Comparison of ENCODE assay signal across 9 mouse cellular contexts in genomic region chr7:105399058-105399934, GRCm38 (mm10). TPM values are rescaled to one million over a fixed set of nuclear protein-coding genes. Genes with fewer than 3 reads are reported as not detected.
DNase-seq lines count a peak whose midpoint lies in the region; ATAC-seq and TF ChIP-seq lines count a peak whose summit lies in the region.
"Had no signal": no experiment of that assay in that cellular context is flagged by ENCODE, and none has a peak within 500 bp of the region (broad histone marks: within the 10 kb centered on the region; RNA-seq: fewer than 3 reads in every experiment).

No protein-coding gene starts in this region.

- ATAC-seq in heart, postnatal 0 days (ENCODE audit: insufficient read depth, low read depth): no peak
- no peak for ATAC-seq in liver, postnatal 0 days
- ATAC-seq in stomach, embryonic 14.5 days (ENCODE audit: insufficient number of reproducible peaks, insufficient read depth, low FRiP score, low read depth): no peak

- 0 out of 2 replicates have a peak, but pooled peaks cover 5% of the 10 kb centered on the region for H3K36me3 ChIP-seq in heart, postnatal 0 days (replicated peaks; ENCODE audit: control insufficient read depth, insufficient read depth, low read length)
- H3K36me3 ChIP-seq in liver, postnatal 0 days (replicated peaks; ENCODE audit: insufficient read depth, low read length): 0 out of 2 replicates have a peak, but pooled peaks cover under 1% of the 10 kb centered on the region
- no peaks in the 10 kb centered on the region for H3K36me3 ChIP-seq in stomach, embryonic 14.5 days (ENCODE audit: control insufficient read depth, insufficient read depth, low read length)

- TF ChIP-seq CTCF in layer of hippocampus, adult 2 months (conservative IDR thresholded peaks at IDR 0.05): no peak
- TF ChIP-seq CTCF in heart, postnatal 0 days (IDR thresholded peaks at IDR 0.05; ENCODE audit: low read depth): no peak
- no peak for TF ChIP-seq CTCF in liver, postnatal 0 days (IDR thresholded peaks at IDR 0.05; ENCODE audit: low read depth)

- H3K4me2 ChIP-seq in heart, postnatal 0 days (ENCODE audit: low read depth, low read length): peak overlapping the region; percentile 86
- peak overlapping the region; percentile 77 for H3K4me2 ChIP-seq in liver, postnatal 0 days (ENCODE audit: low read depth, low read length)
- H3K4me2 ChIP-seq in stomach, embryonic 14.5 days (replicated peaks; ENCODE audit: low read depth, low read length): peak overlapping the region; percentile 74

- H3K27ac ChIP-seq in layer of hippocampus, adult 2 months: peak overlapping the region; percentile 93
- peak overlapping the region; percentile 62 for H3K27ac ChIP-seq in heart, postnatal 0 days (ENCODE audit: low read depth)
- H3K27ac ChIP-seq in liver, postnatal 0 days (ENCODE audit: low read depth): peak overlapping the region; percentile 81
- peak overlapping the region; percentile 61 for H3K27ac ChIP-seq in stomach, embryonic 14.5 days (ENCODE audit: low read length)

- under 1% methylated on average over 25 of the region's 25 CpGs for WGBS in heart, postnatal 0 days
- under 1% methylated on average over 25 of the region's 25 CpGs for WGBS in liver, postnatal 0 days (ENCODE audit: insufficient replicate concordance)
- WGBS in stomach, embryonic 14.5 days: under 1% methylated on average over 25 of the region's 25 CpGs

- peak overlapping the region; percentile 86 for H3K9ac ChIP-seq in heart, postnatal 0 days (replicated peaks; ENCODE audit: low read depth, low read length)
- H3K9ac ChIP-seq in liver, postnatal 0 days (replicated peaks): peak overlapping the region; percentile 76
- peak overlapping the region; percentile 83 for H3K9ac ChIP-seq in stomach, embryonic 14.5 days (replicated peaks; ENCODE audit: low read depth, low read length)

- no peak for TF ChIP-seq EP300 in heart, postnatal 0 days (IDR thresholded peaks at IDR 0.05; ENCODE audit: low read depth)
- TF ChIP-seq EP300 in liver, postnatal 0 days (IDR thresholded peaks at IDR 0.05; ENCODE audit: low read depth): no peak

- peaks cover 5% of the 10 kb centered on the region; the same call in 1 of the 2 replicates for H3K4me1 ChIP-seq in heart, postnatal 0 days (ENCODE audit: control insufficient read depth, insufficient read depth)
- peaks cover 30% of the 10 kb centered on the region for H3K4me1 ChIP-seq in liver, postnatal 0 days (ENCODE audit: insufficient read depth)
- peaks cover 8% of the 10 kb centered on the region; the same call in 1 of the 2 replicates for H3K4me1 ChIP-seq in stomach, embryonic 14.5 days (ENCODE audit: control insufficient read depth, insufficient read depth, low read length)

- H3K9me3 ChIP-seq in heart, postnatal 0 days (replicated peaks; ENCODE audit: control insufficient read depth, low read length): no peaks in the 10 kb centered on the region
- H3K9me3 ChIP-seq in liver, postnatal 0 days (ENCODE audit: low read length): no peaks in the 10 kb centered on the region
- no peaks in the 10 kb centered on the region for H3K9me3 ChIP-seq in stomach, embryonic 14.5 days (ENCODE audit: control insufficient read depth, low read depth, low read length)

- H3K4me3 ChIP-seq in layer of hippocampus, adult 2 months: peak overlapping the region; percentile 96
- peak overlapping the region; percentile 91 for H3K4me3 ChIP-seq in heart, postnatal 0 days (ENCODE audit: low read depth, low read length)
- H3K4me3 ChIP-seq in liver, postnatal 0 days (ENCODE audit: low read depth, low read length): peak overlapping the region; percentile 70
- peak overlapping the region; percentile 78 for H3K4me3 ChIP-seq in stomach, embryonic 14.5 days (ENCODE audit: low read depth, low read length)

- H3K27me3 ChIP-seq in heart, postnatal 0 days (ENCODE audit: control insufficient read depth, insufficient read depth, low read length): no peaks in the 10 kb centered on the region
- H3K27me3 ChIP-seq in liver, postnatal 0 days (ENCODE audit: insufficient read depth, low read length): no peaks in the 10 kb centered on the region
- no peaks in the 10 kb centered on the region for H3K27me3 ChIP-seq in stomach, embryonic 14.5 days (ENCODE audit: control insufficient read depth, insufficient read depth, low read length)

- peak in 1 of 2 experiments; percentile 14 for DNase-seq in layer of hippocampus, adult 2 months (ENCODE audit: low spot score in 2 of 2)
- DNase-seq in layer of hippocampus, adult 9-11 months: no peak
- peak; percentile 16 for DNase-seq in adipocyte (ENCODE audit: low spot score)
- DNase-seq in heart, postnatal 0 days (ENCODE audit: low spot score): no peak
- DNase-seq in liver, postnatal 0 days: no peak
- no peak for DNase-seq in layer of hippocampus, postnatal 25 days (ENCODE audit: extremely low spot score in 1 of 2, low spot score in 1 of 2)
- no peak for DNase-seq in kidney, postnatal 4 days

RNA-seq across cellular contexts. Expression of gene Fam160a2, which starts 0.6 kb away (rescaled TPM):
- total RNA-seq in layer of hippocampus, adult 2 months (2021): 10 to 100 TPM; 59.7 to 66.1 TPM
- total RNA-seq in heart, postnatal 0 days (2014; rRNA removed; ENCODE audit: low replicate concordance): 19.0 and 33.2 TPM in 2 replicates
- 19.6 and 19.7 TPM in 2 replicates for polyA plus RNA-seq in heart, postnatal 0 days (2015; fragmentation: Nextera tagmentation; extraction: Ambion mirVana)
- 10.3 and 11.1 TPM in 2 replicates for polyA plus RNA-seq in liver, postnatal 0 days (2015; fragmentation: Nextera tagmentation; extraction: Ambion mirVana)
- 40.3 and 41.1 TPM in 2 replicates for polyA plus RNA-seq in stomach, embryonic 14.5 days (2014; fragmentation: Nextera tagmentation; extraction: Ambion mirVana)
- total RNA-seq in layer of hippocampus, postnatal 25 days (2021): 10 to 100 TPM; 52.9 to 66.4 TPM

RNA-seq across cellular contexts. Expression of gene Cnga4, which starts 5.1 kb away (rescaled TPM):
- under 1 TPM; 0.69 to 0.90 TPM for total RNA-seq in layer of hippocampus, adult 2 months (2021)
- not detected in 2 replicates for total RNA-seq in heart, postnatal 0 days (2014; rRNA removed; ENCODE audit: low replicate concordance)
- not detected in 2 replicates for polyA plus RNA-seq in heart, postnatal 0 days (2015; fragmentation: Nextera tagmentation; extraction: Ambion mirVana)
- not detected in 2 replicates for polyA plus RNA-seq in liver, postnatal 0 days (2015; fragmentation: Nextera tagmentation; extraction: Ambion mirVana)
- polyA plus RNA-seq in stomach, embryonic 14.5 days (2014; fragmentation: Nextera tagmentation; extraction: Ambion mirVana): not detected in 2 replicates
- under 1 TPM; 0.52 to 0.66 TPM for total RNA-seq in layer of hippocampus, postnatal 25 days (2021)

RNA-seq across cellular contexts. Expression of gene Gm5901, which starts 24.5 kb away (rescaled TPM):
- not detected for total RNA-seq in layer of hippocampus, adult 2 months (2021)
- total RNA-seq in heart, postnatal 0 days (2014; rRNA removed; ENCODE audit: low replicate concordance): not detected in 2 replicates
- polyA plus RNA-seq in heart, postnatal 0 days (2015; fragmentation: Nextera tagmentation; extraction: Ambion mirVana): not detected in 2 replicates
- polyA plus RNA-seq in liver, postnatal 0 days (2015; fragmentation: Nextera tagmentation; extraction: Ambion mirVana): not detected in 2 replicates
- polyA plus RNA-seq in stomach, embryonic 14.5 days (2014; fragmentation: Nextera tagmentation; extraction: Ambion mirVana): not detected in 2 replicates
- total RNA-seq in layer of hippocampus, postnatal 25 days (2021): not detected
- polyA plus RNA-seq: large intestine, adult 2 months had no signal

RNA-seq across cellular contexts. Expression of gene Cckbr, which starts 26.2 kb away (rescaled TPM):
- total RNA-seq in layer of hippocampus, adult 2 months (2021): 1 to 10 TPM; 6.2 to 6.5 TPM
- total RNA-seq in heart, postnatal 0 days (2014; rRNA removed; ENCODE audit: low replicate concordance): not detected in 2 replicates
- not detected in 2 replicates for polyA plus RNA-seq in heart, postnatal 0 days (2015; fragmentation: Nextera tagmentation; extraction: Ambion mirVana)
- polyA plus RNA-seq in liver, postnatal 0 days (2015; fragmentation: Nextera tagmentation; extraction: Ambion mirVana): not detected in 2 replicates
- polyA plus RNA-seq in stomach, embryonic 14.5 days (2014; fragmentation: Nextera tagmentation; extraction: Ambion mirVana): 0.85 and 0.87 TPM in 2 replicates
- 1 to 10 TPM; 6.3 to 9.6 TPM for total RNA-seq in layer of hippocampus, postnatal 25 days (2021)
- polyA plus RNA-seq: large intestine, adult 2 months had no signal

RNA-seq across cellular contexts. Expression of gene Olfr692, which starts 31.3 kb away (rescaled TPM):
- not detected for total RNA-seq in layer of hippocampus, adult 2 months (2021)
- total RNA-seq in heart, postnatal 0 days (2014; rRNA removed; ENCODE audit: low replicate concordance): not detected in 2 replicates
- not detected in 2 replicates for polyA plus RNA-seq in heart, postnatal 0 days (2015; fragmentation: Nextera tagmentation; extraction: Ambion mirVana)
- not detected in 2 replicates for polyA plus RNA-seq in liver, postnatal 0 days (2015; fragmentation: Nextera tagmentation; extraction: Ambion mirVana)
- polyA plus RNA-seq in stomach, embryonic 14.5 days (2014; fragmentation: Nextera tagmentation; extraction: Ambion mirVana): not detected in 2 replicates
- not detected for total RNA-seq in layer of hippocampus, postnatal 25 days (2021)
- polyA plus RNA-seq: large intestine, adult 2 months had no signal
